Mouse (Mus musculus) Muller cell, postnatal 12 days (primary cell): ENCODE results near the gene Pcgf3.
"Not testable (repeated sequence)": the region's sequence is repeated elsewhere in the genome, so short reads cannot be mapped to it uniquely, and the experiment has no call there.

Experiments
- DNase-seq: peaks from one replicate; pipeline ENCODE4 v3.0.0-alpha.2; 2015; ENCODE audit errors: inconsistent ontology term

Gene Pcgf3

DNA sequence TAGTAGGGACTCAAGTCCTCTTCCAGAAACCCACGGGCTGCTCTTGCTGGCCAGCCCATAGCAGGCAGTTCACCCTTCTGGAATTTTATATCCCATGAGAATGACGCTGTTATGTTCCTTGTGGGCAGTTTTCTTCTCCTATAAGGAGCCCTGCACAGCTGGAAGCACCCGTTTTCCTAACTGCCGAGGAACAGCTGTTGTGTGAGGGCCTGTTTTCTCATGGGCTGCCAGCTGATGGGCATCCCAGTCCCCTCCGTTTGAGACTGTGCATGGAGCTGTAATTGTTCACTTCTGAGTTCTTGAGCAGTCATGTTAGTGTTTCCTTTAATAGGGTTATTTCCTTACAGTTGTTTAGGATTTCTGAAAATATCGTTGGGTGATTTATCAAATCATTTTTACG lies 8.6 kb downstream of the Pcgf3 start:
- no peak for DNase-seq

DNA sequence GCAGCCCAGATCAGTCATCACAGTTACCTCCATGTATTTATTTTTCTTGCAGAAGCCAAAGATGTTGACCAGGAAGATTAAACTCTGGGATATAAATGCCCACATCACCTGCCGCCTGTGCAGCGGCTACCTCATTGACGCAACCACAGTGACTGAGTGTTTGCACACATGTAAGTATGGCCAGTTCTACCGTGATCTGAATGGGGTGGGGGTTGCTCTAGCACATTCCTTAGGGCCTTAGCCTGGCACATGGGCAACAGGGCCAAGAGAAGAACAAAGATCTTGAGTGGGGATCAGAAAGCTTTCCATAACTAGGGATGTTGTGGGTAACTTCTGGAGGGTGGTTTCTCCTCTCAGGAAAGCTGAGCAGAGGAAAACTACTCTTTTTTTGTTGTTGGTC lies 12.7 kb downstream of the Pcgf3 start:
- no peak for DNase-seq

DNA sequence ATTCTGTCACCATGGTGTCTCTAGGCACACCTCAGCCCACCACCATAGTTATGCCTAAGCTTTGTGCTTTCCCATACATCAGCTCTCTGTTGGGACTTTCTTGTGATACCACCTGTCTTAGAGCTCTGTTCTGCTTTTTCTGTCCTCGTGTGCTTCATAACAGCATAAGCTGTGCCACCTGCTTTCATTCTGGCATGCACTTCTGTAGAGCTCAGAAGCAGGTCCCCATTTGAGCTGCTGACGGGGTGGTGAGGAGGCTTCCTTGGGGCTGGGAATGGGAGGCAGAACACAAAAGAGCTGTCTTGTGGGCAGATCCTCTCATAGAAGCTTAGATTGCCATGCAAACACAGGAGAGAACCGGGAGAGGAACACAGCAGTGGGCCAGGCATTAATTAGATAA lies 14.9 kb downstream of the Pcgf3 start:
- DNase-seq = no peak

DNA sequence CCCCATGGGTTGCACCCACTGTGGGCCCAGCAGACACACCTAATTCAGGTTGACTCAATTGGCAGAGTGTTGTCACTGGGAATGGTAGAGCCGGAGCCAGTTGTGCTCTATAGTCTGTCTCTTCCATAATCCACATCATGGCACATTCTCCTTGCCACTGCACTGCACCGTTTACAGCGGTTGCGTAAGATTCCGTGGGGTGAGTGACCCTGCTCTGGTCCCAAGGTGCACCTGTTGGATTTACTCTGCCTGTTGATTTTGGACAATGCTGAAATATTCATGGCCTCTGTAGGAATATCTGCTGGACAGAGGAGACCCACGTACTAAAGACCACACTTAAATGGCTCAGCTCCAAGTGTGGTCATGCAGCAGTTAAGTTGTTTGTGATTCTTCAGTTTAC lies 22.0 kb downstream of the Pcgf3 start:
- no peak for DNase-seq

DNA sequence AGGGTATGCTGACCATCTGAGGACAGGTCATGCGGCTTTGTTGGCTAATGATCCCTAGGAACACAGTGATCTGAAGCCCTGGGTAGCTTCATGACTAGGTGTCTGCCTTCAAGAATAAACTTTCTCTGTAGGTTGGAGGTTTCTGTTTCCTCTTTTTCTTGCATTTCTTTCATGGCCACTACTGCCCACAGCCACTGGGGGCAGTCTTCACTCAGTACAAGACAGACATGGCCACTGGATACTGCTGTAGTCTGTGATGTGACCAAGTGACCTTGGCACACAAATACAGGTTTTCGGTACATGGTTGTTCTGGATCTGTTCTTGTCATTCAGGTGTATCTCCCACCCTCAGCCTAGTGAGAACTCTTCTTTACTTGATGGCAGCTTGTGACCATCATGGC lies 24.2 kb downstream of the Pcgf3 start:
- DNase-seq = no peak

DNA sequence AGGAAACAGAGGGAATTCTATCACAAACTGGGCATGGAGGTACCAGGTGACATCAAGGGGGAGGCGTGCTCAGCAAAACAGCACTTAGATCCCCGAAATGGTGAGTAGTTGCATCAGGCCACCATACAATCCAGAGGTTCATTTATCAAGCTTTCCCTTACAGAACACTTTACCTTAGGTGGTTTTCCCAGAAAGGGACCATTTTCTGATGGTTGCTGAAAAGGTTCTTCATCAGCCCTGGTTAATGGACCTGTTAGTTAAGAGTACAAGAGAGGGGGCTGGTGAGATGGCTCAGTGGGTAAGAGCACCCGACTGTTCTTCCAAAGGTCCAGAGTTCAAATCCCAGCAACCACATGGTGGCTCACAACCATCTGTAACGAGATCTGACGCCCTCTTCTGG lies 25.1 kb downstream of the Pcgf3 start:
- not testable (repeated sequence) for DNase-seq

DNA sequence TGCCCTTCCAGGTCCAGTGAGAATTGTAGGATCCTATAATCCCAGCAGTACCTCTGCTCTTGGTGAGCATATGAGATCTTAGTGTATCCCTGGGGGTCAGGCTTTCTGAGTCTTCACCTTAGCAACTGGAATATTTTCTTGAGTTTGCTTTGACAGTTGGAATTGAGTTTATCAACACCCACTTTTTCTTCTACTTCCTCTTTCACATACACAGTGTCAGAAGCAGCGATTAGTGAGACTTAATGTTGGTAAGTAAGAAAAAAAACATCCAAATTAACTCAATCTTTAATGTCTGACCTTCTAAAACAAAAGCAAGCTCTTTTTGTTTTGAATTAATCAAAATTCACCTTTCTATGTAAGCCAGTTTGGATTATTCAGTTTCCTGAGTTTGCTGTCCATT lies 40.5 kb downstream of the Pcgf3 start:
- DNase-seq = no peak

DNA sequence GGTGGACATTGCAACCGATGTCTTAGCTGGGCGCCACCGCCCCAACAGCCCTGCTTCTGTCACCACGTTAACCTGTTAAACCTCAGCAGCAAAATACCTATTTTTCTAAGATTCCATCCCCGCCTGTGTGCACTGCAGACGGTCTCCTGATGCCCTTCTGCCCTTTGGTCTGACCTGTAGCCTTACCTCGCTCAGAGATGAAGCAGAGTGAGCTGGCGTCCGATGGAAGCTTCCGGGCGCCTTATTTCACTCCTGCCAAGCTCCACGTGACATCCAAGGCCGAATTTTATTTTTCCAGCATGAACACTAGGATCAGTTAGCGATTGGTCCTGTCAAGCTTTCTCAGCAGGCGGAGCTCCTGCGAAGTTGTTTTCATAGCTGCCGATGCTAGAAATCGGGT lies 41.3 kb downstream of the Pcgf3 start:
- DNase-seq = no peak

DNA sequence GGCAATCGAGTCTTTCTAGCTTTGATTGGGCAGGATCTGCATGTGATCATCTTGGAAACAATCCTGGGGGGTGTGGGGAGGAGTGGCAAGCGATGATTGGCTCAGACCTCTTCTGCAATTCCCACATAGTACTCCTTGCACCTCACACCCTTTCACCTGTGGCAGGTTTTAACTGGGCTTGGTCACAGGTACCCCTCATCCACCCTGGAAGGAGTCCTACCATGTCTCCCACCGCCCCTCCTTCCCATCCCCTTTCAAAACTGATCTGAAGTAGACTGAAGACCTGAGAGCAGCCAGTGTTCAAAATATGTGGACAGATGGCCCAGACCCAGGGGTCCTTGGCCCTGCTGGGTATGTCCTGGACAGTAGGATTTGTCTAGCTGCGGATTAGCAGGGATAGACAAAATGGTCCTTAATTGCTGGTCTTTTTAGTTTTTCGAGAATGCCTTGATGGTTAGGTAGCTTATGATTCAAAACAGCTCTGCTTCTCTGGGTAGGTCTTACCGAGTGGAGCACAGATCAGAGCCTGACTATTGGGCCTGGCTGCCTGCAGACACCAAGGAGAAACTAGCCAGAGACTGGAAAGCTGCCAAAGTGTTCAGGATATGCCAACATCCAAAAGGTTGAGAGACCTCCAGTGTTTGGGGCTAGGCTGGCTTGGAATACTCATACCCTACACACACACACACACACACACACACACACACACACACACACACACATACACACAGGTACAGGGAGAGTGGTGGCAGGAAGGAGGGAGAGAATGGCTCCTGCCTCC lies 54.7 kb downstream of the Pcgf3 start:
- DNase-seq = no peak

DNA sequence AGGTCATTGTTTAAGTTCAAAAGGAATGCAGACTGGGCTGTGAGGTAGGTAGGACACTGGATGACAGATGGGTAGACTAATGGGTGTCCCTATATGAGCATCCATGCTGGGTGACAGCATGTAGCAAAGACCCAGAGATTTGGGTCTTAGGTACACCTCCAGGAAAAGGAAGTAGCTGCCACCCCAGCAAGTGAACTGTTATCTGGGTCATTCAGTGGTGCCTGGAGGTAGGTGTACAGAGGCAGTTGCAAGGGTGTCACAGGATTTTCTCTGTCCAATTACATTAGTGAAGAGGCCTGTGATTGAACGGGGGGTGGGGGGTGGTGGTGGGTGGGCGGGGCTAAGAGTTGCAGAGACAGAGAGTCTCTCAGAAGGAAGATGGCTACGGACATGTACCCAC lies 55.6 kb downstream of the Pcgf3 start:
- no peak for DNase-seq

DNA sequence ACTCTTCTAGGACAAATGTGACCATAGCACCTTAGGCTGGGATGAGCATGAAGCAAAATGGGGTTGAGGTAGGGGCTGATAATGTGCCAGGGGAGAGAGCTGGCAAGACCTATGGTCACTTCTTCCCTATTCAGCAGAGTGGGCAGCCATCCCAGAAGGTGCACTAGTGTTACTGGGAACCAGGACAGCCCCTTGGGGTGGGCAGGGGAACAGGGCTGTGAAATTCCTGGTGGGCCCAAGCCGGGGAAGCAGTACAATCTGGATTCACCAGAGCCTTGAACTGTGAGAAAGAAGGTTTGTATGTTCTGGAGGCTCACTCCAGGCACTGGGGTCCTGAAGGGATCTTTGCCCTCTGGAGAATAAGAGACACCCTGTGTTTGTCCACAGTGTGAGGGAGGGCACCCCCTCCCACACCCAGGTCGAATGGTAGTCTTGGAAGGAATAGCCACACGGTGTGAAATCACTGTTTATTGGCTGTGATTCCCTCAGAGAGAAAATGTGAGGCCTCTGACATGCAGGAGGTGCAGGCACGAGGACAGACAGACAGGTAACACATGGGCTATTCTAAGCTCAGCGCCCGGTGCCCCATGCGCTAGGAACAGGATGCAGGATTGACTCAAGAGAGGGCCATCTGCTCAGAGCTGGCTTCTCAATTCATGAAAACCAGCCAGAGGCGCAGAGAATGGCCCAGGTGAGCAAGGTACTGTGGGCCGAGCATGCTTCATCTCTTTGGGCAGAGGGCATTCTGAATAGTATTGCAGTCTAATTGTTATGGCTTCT lies 57.3 kb downstream of the Pcgf3 start:
- no peak for DNase-seq

DNA sequence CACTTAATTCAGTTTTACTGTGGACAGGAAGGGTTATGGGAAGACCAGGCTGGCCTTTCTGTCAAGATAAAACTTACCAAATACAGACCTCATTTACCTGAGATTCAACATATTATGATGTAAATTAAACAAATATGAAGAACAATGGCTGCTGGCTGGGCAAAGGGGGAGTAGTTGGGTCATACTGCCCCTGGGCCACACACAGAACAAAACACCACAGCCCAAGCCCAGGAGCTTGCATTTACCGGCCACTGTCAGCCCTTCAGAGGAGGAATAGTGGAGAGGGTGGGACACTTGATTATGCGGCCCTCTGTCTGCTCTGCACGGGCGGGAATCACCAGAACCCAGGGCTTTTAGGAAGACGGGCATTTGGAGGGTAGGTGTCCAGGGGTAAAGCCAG lies 57.9 kb downstream of the Pcgf3 start:
- DNase-seq = no peak

DNA sequence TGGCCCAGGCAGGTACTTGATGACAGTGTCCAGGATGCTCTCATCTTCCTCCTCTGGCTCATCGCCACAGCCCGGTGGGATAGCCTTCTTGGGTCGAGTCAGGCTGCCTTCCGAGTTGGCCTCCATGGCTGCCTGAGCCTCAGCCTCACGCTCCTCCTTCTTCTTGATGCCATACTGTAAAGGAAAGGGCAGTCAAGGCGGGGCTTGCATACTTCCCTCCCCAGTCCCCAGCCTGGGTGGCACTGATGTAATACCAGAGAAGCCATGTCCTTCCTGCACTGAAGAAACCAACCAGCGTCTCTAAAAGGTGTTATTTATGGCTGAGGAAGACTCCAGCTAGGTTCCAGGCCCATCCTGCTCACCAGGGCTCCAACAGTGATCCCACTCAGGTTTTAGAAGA lies 59.1 kb downstream of the Pcgf3 start:
- no peak for DNase-seq

DNA sequence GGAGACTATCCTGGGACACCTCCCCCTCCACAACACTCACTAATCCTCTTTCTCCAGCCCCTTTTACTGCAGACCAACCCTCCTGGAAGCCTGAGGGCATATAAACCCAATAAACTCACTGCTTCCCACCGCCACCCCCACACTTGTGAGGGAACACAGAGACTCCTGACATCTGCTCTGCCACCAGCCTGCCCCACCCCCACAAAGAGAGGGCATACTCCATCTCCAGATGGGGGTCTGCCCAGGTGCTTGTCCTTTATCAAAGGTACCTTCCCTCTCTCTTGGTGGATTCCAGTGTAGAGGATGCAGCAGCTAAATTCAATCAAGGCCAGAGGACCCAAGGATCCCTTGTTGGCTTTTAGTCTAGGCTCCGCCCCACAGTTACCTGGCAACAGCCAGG lies 60.0 kb downstream of the Pcgf3 start:
- DNase-seq = no peak

DNA sequence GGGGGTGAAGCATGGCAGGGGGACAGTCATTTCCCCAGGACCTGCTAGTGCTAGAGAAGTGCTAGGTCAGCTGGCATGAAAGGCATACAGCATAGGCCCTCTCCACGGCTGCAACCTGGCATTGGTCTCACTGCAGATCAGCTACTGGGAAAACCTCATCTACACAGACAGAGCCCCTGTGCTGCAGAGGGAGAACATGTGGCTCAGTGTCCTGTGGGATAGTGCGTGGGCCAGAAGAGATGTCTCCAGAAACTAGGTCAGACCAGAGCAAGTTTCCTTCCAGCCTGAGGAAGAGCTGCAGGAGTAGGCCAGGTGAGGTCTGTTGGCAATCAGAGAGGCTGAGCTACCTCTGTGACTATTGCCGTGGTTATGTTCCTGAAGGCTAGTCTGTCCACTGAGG lies 60.9 kb downstream of the Pcgf3 start:
- DNase-seq = no peak

DNA sequence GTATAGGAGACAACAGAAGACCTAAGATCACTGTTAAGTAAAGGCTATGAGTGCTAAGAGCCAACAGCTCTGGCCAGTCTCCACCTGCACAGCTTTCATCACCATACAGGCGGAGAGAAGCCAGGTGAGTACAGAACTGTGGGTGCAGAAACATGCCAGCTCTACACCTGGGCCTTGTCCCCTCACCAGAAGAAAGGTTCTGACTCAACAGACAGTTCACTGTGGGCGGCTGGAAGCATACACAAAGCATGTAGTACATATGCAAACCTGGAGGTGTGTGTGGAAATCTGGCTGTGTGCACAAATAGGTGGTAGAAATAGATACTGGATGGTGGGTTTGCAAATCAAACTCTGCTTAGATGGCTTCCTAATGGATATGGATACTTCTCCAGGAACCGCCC lies 61.6 kb downstream of the Pcgf3 start:
- DNase-seq = no peak

DNA sequence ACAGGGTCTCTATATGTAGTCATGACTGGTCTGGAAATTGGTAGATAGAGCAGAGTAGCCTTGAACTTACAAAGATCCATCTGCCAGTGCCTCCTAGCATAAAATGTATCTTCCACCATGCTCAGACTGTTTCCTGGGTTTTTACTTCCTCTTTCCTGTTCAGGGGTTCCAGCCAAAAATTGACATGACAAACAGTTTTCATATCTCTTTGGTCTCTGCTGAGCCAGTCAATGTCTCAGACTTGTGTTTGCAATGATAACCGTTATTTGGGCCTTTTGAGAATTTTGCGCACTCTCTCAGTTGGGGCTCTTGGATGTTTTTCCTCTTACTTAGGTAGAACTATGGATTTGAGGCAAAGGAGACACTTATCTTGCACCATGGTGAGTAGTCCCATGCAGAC lies 73.2 kb downstream of the Pcgf3 start:
- no peak for DNase-seq

DNA sequence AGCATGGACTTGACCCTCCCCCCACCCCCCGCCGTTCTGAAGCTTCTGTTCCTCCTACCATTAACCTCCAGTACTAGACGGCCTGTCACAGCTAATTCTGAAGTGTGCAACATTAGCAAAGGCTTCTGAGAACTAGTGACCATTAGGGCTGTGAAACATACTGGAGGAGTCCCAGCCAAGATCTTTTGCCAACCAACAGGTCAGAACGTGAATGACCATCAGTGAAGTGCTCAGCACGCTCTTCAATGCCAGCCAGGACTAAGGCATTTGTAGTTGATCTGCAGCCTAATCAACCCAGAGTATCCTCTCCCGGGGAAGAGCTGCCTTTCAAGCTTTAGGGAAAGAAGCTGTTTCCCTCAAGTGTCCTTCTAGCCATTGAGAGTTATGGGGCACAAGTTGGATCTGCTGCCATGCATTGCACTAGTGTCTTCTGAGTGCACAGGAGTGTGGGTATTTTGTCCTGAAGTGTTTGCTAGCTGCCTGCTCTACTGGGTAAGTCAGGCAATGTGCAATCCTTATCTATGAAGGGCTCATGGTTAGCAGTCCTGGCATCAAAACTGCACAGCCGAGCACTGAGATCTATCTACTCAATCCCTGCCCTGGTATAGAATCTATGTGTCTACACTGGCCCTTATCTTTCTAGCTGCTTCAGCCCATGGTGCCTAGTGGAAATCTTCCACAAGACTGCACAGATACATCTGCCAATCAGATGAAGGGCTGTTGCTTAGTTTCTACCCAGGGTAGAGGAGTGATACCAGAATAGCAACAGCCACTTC lies 82.7 kb downstream of the Pcgf3 start:
- DNase-seq = no peak

DNA sequence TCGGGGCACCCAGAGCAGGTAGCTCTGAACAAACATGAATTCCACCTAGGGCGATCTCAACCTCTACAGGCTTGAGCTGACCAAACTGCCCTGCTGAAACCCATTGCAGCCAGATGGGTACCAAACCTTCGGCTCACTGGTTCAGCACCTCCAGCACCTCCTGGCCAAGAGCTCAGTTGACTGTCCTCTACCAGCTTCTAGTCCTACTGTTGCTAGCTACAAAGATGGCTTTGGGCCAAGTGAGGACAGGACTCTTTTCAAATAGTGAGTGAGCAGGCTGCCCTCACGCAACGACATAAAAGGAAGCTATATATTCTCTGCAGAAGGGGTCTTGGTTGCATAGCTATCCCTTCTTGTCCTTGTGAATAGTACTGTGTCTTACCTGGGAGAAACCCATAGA lies 86.6 kb downstream of the Pcgf3 start:
- no peak for DNase-seq

DNA sequence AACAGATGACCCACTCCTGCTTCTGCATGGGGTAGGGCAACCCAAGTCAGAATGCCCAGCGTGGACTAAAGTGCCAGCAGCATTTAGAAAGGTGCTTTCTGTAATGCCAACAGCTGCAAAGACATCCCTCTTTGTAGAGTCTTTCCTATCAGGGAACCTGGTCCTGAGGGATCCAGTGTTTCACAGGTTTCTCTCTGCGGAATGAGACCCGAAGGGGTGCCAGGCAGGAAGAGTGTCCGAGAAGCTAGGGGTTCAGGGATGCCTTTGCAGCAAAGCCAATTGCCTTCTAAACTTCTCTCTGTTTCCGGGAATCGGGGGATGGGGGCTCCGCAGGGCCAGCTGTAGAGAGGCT lies 88.1 kb downstream of the Pcgf3 start:
- DNase-seq = no peak

DNA sequence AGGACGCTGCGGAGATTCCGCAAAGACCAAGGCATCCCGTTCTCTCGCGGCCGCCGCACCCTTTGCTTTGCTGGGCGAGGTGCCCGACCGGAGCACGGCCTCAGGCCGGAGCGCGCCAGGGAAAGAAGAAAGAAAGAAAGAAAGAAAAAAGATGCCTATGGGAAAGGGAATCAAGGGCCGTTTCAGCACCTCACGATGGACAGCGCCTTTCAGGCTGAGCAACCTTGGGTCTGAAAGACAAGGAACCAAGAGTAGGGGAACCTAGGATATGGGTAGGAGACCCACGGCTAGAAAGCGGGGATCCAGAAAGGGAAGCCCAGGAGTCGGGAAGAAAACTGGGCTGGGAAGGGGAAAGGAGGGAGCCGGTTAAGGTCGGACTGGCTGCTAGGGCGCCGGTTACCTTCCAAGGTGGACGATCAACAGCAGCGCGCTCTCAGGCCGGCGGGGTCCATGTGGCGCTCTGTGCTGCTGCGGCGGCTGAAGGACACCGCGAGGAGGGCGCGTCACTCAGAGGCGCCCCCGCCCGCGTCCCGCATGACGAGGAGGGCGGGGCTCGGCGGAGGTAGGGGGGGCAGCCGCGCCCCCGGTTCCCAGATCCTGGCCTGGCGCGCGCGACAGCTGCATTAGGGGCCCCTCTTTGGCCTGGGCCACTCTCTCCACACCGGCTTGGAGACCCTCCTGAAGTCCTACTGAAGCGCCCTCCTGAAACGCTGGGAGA lies 88.6 kb downstream of the Pcgf3 start, which contains the start of gene Cplx1:
Gene Cplx1, minus strand, starts transcription at position 536 of the 718 bp plus-strand sequence.
- DNase-seq = peak; percentile 65

DNA sequence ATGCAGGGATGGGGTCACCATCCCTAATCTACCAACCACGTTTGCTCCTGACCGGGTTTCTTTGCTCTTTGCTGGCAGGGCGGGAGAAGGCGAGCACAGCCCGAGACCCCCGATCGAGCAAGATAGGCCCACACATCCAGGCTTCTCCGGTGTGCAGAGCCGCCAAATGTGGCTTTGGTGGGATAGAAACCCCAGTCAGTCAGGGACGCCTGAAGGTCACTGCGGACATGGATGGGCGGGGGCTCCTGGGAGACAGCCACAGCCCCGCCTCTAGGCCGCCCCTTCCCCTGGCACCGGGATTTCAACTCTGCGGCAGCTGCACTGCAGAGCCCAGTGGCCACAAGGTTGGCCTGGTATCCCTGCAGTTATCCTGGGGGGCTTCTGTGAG lies 89.2 kb downstream of the Pcgf3 start:
- DNase-seq = no peak
